Mouse (Mus musculus) splenic B cell, adult 2 months (primary cell): Measurements from ENCODE around the gene Mc3r.
A peak's percentile ranks its signal among the peaks of the same experiment; 100 is the strongest.

Source experiments
- DNase-seq: peaks from one replicate; pipeline ENCODE4 v3.0.0-alpha.2; 2011; ENCODE audit warnings: low read depth, low spot score
- H3K27me3 ChIP-seq: 2 replicates; pipeline ENCODE4 v1.6.1; 2012; ENCODE audit warnings: mild to moderate bottlenecking, low read length, moderate library complexity, mixed read lengths; ENCODE audit not compliant: control insufficient read depth, poor library complexity, insufficient read depth, severe bottlenecking
- H3K36me3 ChIP-seq: 2 replicates; pipeline ENCODE4 v1.6.1; 2012; ENCODE audit warnings: mild to moderate bottlenecking, low read length, moderate library complexity, mixed read lengths; ENCODE audit not compliant: control insufficient read depth, poor library complexity, insufficient read depth, severe bottlenecking

Gene Mc3r

GRCm38 (mm10) chr2:172248106-172248764, at the start of gene Mc3r:
Gene Mc3r, plus strand, starts transcription at chr2:172248492.
- H3K36me3 ChIP-seq: no peaks in the 10 kb centered on the region
- peak; percentile 11 for DNase-seq
- H3K27me3 ChIP-seq: no peaks in the 10 kb centered on the region

GRCm38 (mm10) chr2:172201998-172202780, 46.1 kb upstream of the Mc3r start:
- no peaks in the 10 kb centered on the region for H3K36me3 ChIP-seq
- H3K27me3 ChIP-seq: no peaks in the 10 kb centered on the region; the same call in 1 of the 2 replicates
- no peak for DNase-seq

- Histone ChIP-seq H3K27me3 (no peaks in the 10 kb centered on the region; the same call in 1 of the 2 replicates), H3K36me3 (no peaks in the 10 kb centered on the region)
- DNase-seq: peak; percentile 13
Observed at GRCm38 (mm10) chr2:172207003-172207402, 41.3 kb upstream of the Mc3r start.

DNA sequence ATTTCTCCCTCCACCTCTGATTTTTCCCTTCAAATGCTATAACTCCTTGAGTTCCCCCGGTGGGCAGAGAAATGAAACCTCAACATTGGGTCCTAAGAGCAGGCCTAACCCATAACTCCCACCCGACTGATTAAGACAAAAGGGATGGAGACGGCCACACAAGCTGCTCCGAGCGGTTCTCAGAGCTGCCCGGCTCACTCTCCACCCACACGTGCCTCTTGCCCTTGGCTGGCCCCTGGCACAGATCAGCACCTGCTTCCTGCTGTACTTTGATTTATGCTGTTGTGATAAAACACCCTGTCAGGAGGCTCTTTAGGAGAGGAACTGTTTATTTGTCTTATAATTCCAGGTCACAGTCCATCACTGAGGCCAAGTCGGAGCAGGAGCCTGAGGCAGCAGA, 34.8 kb upstream of the Mc3r start:
- Histone ChIP-seq H3K27me3 (no peaks in the 10 kb centered on the region), H3K36me3 (no peaks in the 10 kb centered on the region)
- no peak for DNase-seq

DNA sequence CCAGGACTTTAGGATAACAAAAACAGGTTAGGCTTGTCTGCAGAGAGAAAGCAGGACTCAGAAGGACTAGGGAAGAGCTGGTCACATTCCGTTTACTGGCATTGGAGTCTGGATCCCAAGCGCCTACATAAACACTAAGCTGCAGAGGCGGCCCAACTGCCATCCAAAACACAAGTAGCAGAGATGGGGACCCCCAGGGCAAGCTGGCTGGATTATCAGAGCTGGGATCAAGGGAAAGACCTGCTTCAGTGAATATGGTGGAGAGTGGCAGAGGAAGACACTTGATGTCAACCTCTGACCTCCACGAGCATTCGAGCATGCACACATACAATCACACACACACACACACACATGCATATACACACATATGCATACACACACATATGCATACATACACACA, 34.0 kb upstream of the Mc3r start:
- no peaks in the 10 kb centered on the region for H3K27me3 ChIP-seq
- no peak for DNase-seq
- H3K36me3 ChIP-seq: no peaks in the 10 kb centered on the region

GRCm38 (mm10) chr2:172215508-172216162, 32.7 kb upstream of the Mc3r start:
- peak; percentile 60 for DNase-seq

GRCm38 (mm10) chr2:172216163-172216915, 32.0 kb upstream of the Mc3r start:
- H3K36me3 ChIP-seq: no peaks in the 10 kb centered on the region

More at GRCm38 (mm10) chr2:172215508-172216162, 32.7 kb upstream of the Mc3r start:
- Histone ChIP-seq H3K36me3 (no peaks in the 10 kb centered on the region), H3K27me3 (no peaks in the 10 kb centered on the region)

DNA sequence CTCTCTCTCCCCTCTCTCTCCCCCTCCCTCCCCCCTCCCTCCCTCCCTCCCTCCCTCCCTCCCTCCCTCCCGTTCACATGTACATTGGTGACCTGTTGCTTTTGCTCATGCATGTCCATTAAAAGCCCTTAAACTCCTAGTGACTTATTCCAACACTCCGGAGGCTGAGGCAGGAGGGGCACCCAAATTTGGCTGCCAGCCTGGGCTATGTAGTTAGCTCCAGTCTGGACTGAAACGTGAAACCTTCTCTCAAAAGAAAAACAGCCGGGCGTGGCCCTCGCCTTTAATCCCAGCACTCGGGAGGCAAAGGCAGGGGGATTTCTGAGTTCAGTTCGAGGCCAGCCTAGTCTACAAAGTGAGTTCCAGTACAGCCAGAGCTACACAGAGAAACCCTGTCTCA, 30.4 kb upstream of the Mc3r start:
- Histone ChIP-seq H3K36me3 (no peaks in the 10 kb centered on the region), H3K27me3 (no peaks in the 10 kb centered on the region)
- DNase-seq: no peak

More at GRCm38 (mm10) chr2:172216163-172216915, 32.0 kb upstream of the Mc3r start:
- no peak for DNase-seq
- H3K27me3 ChIP-seq: no peaks in the 10 kb centered on the region

- DNase-seq: no peak
- Histone ChIP-seq H3K27me3 (no peaks in the 10 kb centered on the region), H3K36me3 (no peaks in the 10 kb centered on the region)
Observed at GRCm38 (mm10) chr2:172219186-172219585, 29.1 kb upstream of the Mc3r start.

DNA sequence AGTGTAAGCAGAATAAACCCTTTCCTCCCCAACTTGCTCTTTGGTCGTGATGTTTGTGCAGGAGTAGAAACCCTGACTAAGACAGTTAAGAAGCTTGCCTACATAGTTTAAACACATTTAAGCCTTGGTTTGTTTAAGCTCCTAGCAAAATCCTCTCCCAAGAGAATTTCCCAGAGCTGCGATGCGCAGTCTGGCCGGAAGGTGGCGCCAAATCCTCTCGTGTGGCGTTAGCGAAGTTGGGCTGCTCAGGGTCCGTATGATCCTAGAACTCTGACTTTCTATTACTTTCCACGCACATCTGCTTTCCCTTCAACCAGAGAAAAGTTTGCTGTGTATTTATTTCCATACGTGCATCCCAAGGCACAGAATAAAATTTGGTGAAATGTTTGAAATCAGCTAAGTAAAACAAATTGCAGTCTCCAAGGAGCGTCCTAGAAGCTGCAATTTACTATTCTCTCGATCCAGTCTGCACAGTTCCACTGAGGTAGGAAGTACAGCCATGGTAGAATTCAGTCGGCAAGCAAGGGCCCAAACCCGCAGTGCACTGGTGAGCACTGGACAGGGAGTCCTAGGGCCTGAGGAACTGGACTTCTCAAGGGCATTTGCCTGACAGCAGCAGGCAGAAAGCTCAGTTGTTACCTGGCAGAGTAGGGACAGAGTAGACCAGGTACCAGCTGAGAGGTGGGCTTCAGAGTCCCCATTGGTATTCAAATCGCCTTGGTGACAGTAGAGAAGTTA, 26.5 kb upstream of the Mc3r start:
- Histone ChIP-seq H3K27me3 (no peaks in the 10 kb centered on the region), H3K36me3 (no peaks in the 10 kb centered on the region)
- DNase-seq: peak; percentile 47

DNA sequence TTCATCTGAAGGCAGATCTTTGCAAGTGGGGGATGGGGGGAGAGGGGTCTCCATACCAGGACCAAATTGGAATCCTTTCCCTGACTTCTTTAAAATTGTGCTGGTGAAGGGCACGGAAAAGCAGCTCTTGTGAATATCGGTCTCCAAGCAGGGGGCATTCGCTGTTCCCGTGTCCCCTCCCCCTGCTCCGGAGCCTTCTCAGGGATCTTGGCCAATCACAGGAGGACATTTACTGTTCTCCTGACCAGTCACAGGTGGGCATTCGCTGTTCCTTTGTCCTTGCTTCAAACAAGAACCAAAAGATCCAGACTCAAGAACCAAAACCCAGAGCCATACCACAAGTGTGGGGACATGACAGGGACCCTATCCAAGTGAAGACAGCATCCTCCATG, 25.9 kb upstream of the Mc3r start:
- no peaks in the 10 kb centered on the region for H3K27me3 ChIP-seq
- no peaks in the 10 kb centered on the region for H3K36me3 ChIP-seq
- DNase-seq: no peak

- DNase-seq: no peak
- Histone ChIP-seq H3K27me3 (no peaks in the 10 kb centered on the region), H3K36me3 (no peaks in the 10 kb centered on the region)
Observed at GRCm38 (mm10) chr2:172222891-172223290, 25.4 kb upstream of the Mc3r start.

- DNase-seq: no peak
- H3K27me3 ChIP-seq: no peaks in the 10 kb centered on the region
- H3K36me3 ChIP-seq: no peaks in the 10 kb centered on the region
Observed at GRCm38 (mm10) chr2:172223451-172224200, 24.7 kb upstream of the Mc3r start.
